Mouse (Mus musculus) v-Abl transformed pro-B cells (cell line): ENCODE data around the gene Cbx2.

Source experiments
- in situ Hi-C, 2 experiments: fragments of 400-800 bp; cut with MboI; formaldehyde crosslinking; loops; one replicate each; pipeline ENCODE4 v1.15.1; 2025; ENCODE audit not compliant: unreplicated experiment in 2 of 2

Gene Cbx2

DNA sequence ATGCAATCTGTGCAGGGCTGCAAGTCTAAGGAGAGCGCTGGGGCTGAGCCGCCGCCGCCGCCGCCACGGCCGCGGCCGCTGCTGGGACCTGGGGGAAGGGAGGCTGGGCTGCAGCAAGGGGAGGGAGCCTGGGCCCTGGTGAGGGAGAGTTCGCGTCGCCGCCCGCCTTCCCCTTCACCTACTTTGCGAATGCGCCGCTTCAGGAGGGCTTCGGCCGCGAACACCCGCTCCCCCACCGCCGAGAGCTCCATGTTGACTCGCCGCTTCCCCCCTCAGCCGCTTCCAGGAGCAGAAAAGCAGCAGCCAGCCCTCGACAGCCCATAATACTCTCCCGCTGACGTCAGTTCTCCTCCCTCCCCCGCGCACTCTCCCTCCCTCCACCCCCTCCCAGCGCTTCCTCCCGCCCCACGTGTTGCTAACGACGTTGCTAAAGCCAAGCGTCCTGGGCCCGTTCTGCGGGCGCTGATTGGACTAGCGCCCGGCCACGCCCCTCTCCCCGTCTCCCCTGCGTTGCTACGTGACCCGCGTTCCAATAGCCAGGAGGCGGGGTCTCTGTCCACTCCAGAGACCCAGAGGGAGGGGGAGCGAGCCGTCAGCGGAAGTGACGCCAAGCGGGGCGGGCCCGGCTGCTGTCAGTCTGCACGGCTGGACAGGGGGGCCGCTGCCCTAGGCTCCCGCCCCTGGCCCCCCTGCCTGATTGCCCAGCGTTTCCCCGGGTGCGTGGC is 18.0 kb downstream of the Cbx2 start, which contains the start of gene Cbx8:
Gene Cbx8 (minus strand): TSS at position 370 of the 725 bp plus-strand sequence.
- in situ Hi-C loops, result loop anchor here in 1 of 2 experiments (5.0 kb wide), 1 partner anchor 87 kb away; no protein-coding TSS in a partner anchor

DNA sequence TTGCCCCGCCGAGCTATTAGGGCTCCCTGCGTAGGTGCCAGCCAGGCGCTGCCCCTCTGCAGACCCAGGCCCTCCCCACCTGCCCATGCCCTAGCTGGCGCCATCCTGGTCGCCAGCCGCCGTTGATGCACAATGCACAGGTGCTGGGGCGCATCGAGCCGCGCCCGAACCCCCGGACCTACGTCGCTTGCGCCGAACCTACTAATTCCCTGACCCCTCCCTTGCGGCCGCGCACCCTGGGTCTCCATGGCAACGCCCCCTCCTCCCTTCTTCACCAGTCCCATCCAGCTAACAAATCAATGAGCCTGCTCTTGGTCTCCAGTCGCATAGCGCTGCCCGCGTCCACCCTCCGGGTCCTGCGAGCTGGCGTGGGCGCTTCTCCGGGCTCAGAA is 18.6 kb downstream of the Cbx2 start:
- in situ Hi-C loops, result loop anchor here in 1 of 2 experiments (5.0 kb wide), 1 partner anchor 86 kb away; no protein-coding TSS in a partner anchor

DNA sequence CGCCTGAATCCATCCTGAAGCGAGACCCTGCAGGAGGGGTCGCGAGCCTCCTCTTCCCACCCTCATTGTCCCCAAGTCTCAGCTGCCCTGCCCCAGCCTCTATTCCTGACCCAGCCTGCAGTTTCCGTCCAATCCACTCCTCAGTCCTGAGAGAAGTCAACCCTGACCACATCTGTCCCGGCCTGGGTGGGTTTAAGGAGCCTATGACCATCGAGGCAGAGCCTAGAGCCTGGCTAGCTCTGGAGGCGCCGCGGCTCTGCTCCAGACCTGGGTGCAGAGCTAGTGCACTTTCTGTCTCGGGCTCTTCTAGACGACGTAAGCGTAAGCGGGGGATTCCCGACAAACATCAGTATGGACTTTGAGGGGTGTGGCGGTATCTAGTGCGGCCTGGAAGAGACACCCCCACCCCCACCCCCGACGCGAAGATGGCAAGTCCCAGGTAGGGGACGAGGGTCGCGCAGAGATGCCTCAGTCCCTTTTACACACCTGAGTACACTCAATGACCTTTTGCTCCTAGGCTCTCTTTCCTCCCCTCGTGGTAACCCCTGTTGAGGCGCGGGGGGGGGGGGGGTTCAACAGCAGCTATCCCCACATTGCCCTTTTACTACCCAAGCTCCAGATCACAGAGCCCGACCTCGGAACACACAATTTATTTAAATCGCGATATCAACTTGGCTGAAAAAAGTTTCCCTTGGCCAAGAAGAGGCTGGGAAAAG is 19.1 kb downstream of the Cbx2 start:
- in situ Hi-C loops, result loop anchor here in 1 of 2 experiments (5.0 kb wide), 1 partner anchor 85 kb away; no protein-coding TSS in a partner anchor

DNA sequence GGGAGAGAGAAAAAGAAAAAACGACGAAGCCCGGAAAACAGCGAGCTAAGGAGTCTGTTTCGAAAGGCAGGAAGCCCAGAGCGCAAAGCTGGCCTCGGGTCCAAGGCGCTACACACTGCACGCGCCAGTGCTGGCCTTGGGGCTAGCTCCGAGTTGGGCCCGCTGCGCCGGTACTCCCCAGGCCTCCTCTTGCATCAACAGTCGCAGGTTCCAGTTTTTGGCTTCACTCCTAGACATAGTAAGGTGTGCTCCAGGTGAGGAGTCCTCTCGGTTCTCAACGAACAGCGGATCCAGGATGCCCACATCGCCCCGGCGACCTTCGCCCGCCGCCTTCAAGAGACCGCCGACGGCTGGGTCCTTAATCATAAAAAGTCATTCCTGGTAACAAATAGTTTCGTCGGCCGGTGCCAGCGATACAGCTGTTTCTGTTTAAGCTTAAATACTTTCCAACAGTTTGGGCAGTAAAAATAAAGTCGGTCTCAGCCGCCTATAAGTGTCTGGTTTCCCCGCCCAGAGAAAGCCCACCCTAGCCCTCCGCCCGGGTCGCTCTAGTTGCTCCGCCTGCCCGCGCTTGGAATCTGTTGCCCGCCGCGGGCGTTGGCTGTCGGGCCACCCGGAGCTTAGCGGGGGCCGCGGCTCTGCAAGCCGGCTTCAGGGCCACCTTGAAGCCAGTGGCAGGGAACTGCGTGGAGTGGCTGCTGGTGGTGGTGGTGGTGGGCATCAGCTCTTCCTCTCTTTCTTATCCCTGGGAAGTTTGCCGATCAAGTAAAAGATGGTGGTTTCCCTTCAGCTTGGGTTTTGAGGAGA is 19.9 kb downstream of the Cbx2 start:
- in situ Hi-C loops, result loop anchor here in 1 of 2 experiments (5.0 kb wide), 1 partner anchor 85 kb away; no protein-coding TSS in a partner anchor

DNA sequence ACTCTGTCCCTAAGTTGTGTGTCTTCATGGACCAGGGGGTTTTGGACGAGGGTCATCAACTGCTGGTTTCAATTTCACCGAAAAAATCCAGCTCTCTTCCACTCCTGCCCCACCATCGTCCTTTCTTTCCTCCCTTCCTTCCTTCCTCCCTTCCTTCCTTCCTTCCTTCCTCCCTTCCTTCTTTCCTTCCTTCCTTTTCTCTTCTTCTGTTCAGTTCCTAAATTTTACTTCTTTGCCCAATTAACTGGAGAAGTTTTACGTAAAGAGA is 20.4 kb downstream of the Cbx2 start:
- in situ Hi-C loops, result loop anchor here in 1 of 2 experiments (5.0 kb wide), 1 partner anchor 84 kb away; no protein-coding TSS in a partner anchor

DNA sequence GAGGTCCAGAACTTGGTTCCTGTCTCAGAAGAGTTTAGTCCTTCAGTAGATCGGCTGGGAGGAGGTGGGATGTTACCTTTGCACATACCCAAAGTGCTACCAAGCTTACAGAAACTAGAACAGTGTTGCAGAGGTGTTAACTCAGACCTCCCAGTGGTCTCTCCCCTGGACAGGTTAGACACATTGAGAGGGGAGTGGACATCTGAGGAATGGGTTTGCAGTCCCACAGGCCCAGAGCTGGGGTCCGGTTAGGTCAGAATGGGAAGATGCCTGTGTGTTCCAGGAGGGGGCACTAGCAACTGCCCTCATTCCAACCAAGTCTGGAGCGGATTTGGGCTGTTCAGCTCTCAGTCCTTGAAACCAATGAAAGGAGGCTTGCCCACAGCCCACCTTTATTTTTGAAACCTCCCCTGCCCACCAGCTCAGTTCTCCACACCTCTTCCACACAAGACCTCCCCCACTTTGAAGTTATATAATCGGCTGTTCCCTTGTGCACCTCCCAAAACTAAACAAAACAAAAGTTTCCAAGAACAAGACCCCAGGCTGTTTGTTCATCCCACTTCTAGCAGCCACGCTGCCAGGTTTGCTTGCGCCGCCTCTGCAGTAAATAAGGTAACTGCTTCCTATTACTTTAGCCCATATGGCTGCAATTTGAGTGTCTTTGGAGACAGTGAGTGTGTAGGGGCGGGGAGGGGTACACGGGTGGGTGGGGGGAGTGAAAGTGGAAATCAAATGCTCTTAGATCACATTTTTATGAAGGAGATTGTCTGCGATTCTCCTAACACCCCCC is 21.2 kb downstream of the Cbx2 start:
- in situ Hi-C loops, result loop anchor here in 1 of 2 experiments (5.0 kb wide), 1 partner anchor 83 kb away; no protein-coding TSS in a partner anchor

DNA sequence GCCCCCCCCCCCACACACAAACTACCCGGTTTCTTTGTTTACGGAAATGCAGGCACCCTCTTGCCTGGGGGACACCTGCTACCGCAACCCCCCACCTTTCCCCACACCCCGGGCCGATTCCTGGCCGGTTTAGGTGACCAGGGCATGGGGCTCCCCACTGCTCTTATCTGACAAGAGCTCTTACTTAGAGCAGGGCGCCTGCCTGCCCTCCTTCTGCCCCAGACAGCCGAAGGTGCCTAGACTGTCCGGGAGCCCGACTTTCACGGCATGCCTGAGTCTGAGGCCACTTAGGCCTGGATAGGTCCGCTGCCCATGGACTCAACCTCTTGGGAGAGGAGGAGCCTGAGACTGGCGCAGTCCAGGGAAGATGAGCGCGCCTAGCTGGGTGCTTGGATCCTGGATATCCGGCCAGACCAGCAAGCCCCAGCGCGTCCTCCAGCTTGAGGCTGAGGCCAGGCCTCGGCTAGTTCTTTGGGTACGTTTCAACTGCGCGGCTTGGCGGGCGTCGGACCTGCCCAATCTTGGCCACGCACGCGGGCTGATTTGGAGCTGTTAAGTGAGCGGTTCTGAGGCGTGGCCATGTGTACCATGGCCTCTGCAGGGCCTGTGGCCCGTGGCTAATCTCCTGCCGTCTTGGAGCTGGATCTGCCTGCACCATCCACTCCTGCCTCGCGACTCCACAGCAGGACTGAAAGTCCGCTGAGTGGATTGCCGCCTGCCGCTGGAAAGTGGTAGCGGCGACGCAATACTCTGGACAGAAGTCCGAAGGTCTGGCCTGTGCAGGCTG is 22.0 kb downstream of the Cbx2 start:
- in situ Hi-C loops, result loop anchor here (5.0 kb wide), 2 partner anchors 38 to 83 kb away; no protein-coding TSS in a partner anchor

DNA sequence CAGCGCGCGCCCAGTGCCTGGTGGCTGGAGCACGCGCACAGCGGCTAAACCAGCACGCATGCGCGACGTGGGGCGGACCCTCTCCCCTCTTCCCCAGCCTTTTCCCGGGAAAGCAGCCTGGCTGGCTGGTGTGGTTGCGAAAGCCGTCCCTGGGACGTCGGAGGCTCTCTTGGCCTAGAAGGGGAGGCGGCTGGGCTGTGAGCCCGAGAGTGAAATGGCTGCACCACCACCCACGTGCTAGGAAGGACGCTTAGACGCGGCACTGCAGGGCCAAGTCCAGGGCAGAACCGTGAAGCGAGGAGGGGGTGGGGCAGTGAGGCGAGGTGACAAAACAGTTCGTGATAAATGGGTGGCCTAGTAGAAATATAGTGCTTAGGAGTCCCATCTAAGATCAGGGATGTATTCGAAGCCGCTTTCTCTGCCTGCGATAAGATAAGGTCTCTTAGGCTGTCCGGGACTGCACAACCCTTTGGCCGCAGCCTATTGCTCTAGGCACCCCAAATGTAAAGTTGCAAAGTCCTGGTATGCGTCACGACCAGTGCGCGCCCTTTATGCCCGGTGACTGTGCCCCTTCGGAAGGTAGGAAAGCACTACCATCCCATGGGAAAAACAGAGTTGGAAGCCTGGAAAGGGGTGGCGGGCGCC is 24.0 kb downstream of the Cbx2 start:
- in situ Hi-C loops, result loop anchor here (5.0 kb wide), 2 partner anchors 36 to 81 kb away; no protein-coding TSS in a partner anchor

DNA sequence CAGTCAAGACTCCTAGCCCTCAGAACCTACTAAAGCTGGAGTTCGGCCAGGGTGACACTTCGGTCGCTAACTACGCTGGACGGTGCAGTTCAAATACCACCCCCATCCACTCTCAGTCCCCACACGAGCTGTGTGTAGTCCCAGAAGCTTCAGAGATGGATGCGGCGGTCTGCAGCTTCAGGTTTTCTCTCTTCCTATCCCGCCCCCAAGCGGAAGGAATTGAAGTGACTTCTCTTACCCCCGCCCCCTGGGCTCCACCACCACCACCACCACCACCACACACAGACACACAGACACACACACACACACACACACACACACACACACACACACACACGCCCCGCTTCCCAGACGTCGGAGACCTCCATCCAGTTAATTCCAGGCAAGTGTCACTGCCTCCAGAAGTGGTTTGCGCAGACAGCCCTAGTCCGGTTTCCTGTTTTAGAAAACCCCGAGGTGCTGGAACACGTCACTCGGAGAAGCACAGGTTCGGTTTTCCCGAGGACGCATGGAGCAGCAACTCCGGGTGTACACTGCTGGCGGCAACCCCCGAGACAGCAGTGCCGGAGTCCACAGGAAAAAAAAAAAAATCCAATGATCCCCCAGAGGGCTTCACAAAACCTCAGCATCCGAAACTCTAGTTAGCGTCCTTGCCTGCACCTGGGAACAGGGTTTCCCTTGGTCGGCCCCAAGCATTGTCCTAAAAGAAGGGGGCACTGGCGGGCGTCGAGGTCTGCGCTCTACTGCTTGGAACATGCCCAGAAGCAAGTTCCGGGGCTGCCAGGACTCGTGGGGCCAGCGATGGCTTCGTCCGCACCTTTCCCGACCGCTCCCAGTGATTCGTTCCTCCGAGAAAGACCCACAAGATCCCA is 24.7 kb downstream of the Cbx2 start:
- in situ Hi-C loops, result loop anchor here (5.0 kb wide), 2 partner anchors 35 to 80 kb away; no protein-coding TSS in a partner anchor

DNA sequence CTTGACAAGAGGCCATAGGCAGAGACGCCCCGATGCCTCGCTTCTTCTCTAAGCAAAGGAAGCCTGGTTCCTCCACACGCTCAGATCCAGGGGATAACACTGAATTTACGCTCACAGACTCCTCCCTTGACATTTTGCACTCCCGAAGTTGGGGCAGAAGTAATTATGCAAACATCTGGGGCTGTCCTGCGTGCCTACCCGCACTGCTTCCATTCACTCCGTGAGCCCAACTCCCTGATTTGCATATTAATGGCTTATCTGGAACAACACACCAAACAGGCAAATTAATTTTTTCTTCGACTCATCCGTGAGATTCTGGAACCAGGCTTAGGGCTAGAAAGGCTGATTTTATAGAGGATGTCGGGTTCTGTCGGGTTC is 25.4 kb downstream of the Cbx2 start:
- in situ Hi-C loops, result loop anchor here (5.0 kb wide), 2 partner anchors 34 to 79 kb away; no protein-coding TSS in a partner anchor

DNA sequence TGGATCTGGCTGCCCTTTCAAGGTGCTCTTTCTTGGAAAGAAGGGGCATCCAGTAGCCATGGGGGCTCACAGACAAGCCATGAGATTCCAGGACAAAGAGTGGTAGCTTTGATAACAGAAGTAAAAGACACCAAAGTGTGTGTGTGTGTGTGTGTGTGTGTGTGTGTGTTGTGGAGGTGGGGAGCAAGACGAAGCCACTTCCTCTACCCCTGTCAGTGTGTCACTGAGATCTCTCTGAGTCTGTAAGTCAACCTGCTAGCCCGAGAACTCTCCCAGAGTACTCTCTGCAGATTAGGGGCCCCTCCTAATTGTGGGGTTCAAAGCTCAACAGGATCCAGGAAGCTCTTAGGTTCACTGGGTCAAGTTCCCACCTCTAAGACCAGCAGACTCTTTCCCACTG is 27.6 kb downstream of the Cbx2 start:
- in situ Hi-C loops, result no loop called here

DNA sequence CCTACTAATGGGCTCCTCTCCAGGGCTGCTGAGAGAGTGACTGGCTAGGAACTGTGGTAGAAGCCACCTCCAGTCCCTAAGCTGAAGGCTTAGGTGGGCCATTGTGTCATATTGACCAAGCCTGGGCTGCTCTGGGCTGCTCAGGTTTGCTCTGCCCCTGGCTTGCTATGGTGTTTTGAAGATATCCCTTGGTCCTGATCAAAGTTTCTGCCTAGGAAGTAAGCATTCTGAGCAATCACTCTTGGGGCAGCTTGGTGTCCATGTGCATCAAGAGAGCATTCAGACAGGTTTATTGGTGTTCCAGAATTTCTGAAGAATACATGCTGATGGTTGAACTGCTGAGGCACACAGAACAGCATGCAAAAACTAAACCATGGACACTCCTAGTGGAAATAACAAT is 28.7 kb downstream of the Cbx2 start:
- in situ Hi-C loops, result no loop called here

DNA sequence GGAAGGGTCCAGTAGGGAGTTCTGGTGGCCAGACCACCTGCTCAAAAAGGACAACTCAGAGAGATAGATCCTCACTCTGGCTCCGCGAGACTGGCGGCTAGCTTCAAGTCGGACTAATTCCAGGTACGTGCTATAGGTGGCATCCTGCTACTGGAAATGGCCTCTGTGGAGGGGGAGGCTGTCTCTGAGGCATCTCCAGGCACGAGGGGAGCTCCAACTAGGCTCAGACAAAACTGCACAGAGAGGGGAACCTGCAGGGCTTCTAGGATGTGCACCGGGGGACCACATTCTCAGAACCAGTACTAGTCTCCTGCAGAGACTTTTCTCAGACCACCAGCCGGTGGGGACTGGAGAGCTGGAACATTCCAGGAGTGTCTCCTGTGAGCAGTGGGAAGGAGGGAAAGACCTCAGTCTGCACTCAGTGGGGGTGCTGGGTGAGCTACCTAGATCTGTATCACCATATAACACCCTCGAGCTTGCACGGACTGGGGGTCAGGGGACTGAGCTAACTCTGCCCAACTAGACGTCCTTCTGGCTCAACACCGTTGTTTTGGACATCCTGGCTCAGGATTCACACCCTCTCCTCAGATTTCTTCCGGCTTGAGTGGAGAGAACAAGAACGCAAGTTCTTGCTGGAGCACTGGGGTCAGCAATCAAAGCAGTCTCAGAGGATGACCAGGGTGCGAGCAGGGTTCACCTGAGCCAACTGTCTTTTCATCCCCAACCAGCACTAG is 29.3 kb downstream of the Cbx2 start:
- in situ Hi-C loops, result no loop called here

DNA sequence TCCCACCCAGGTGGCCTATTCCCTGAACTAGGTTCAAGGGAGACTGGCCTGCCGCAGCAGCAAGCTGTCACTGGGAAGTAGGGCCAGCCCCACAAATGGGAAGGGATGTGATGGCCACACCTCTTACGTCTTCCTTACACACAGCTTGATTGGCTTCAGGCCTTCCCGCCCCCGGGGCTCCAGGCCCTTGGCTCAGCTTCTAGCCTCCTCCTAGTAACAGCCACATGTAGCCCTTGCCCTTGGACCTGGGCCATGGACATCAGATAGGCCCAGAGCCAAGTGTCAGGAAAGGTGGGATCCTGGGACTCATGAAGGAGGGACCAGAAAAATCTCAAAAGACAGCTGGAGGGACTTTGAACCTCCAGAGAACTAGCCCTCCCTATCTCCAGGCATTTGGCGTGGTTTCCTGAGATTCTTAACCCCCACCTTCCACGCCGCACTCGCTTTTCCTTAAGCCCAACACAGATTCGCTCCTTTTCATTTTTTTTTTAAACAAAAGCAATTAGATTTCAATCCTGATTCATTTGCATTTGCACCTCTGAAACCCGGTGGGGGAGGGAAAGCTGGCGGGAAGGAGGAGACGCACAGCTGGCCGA is 30.0 kb downstream of the Cbx2 start:
- in situ Hi-C loops, result no loop called here

DNA sequence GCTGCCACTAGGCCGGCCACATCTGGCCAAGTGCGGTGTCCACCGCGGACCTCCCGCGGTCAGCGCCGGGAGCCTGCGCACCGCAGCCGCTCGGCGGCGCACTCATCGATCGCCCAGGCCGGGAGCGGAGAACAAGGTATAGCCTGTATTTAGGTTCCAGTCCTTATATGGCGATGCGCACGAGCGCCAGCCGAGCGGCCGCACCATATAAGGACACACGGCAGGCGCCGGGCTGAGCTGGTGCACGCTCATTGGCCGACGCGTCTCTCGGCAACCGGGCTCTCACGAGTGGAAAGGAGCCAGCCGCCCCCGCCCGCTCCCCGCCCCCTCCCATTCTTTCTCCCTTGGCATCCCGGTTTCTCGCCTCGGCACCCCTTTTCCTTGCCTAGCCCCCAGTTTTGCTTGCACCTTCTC is 30.5 kb downstream of the Cbx2 start:
- in situ Hi-C loops, result no loop called here

DNA sequence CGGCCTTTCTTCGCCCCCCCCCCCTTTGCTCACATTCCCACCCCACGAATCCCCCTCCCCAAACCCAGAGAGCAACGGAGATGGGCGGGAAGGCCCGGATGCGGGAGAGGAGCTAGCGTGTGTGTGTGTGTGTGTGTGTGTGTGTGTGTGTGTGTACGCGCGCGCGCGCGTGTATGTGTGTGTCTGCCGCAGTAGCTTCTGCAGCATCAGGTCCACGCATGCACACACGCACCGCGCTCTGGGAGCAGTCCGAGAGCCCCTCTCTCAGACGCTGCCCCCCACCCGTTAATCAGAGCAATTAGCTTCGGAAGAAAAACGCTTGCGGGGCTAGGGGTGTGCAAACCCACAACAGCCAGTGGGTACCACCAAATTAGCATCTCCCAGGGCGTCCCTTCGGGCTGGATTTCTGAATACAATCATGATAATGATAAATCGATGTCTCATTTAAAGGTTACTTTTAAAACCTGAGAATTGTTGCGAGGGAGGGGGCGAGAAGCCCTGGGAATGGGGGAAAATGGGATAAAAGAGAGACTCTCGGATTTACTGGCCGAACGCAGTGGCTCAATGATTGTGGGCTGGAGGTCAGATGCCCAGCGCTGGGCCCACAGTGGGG is 31.1 kb downstream of the Cbx2 start:
- in situ Hi-C loops, result no loop called here
